Mouse (Mus musculus) kidney, embryonic 16.5 days (tissue): Measurements from ENCODE around the gene Catsper4. TPM values are rescaled to one million over a fixed set of nuclear protein-coding genes. Genes with fewer than 3 reads are reported as not detected.
"Not testable (repeated sequence)": the region's sequence is repeated elsewhere in the genome, so short reads cannot be mapped to it uniquely, and the experiment has no call there.

ENCODE experiments used
- ATAC-seq: fragments of 200-750 bp; cut with Nextera tagmentation; 2 replicates; pipeline ENCODE4 v1.8.0; 2017; ENCODE audit warnings: moderate TSS enrichment; ENCODE audit not compliant: low FRiP score, low TSS enrichment
- H3K27ac ChIP-seq: fragments of 300-500 bp; sonication (generic); 2 replicates; pipeline ENCODE4 v1.5.1; 2014; ENCODE audit warnings: low read length
- H3K27me3 ChIP-seq: fragments of 300-500 bp; sonication (generic); 2 replicates; pipeline ENCODE4 v1.6.1; 2014; ENCODE audit warnings: low read length, control low read depth, mixed read lengths; ENCODE audit not compliant: insufficient read depth
- H3K36me3 ChIP-seq: fragments of 300-500 bp; sonication (generic); 2 replicates; pipeline ENCODE4 v1.6.1; 2014; ENCODE audit warnings: low read length, control low read depth, mixed read lengths; ENCODE audit not compliant: insufficient read depth
- H3K4me1 ChIP-seq: fragments of 300-500 bp; sonication (generic); 2 replicates; pipeline ENCODE4 v1.6.1; 2014; ENCODE audit warnings: low read length, control low read depth, mixed read lengths; ENCODE audit not compliant: insufficient read depth
- H3K4me2 ChIP-seq: fragments of 300-500 bp; sonication (generic); replicated peaks from 2 replicates; pipeline ENCODE4 v1.6.1; 2014; ENCODE audit warnings: low read depth, low read length
- H3K4me3 ChIP-seq: fragments of 300-500 bp; sonication (generic); 2 replicates; pipeline ENCODE4 v1.5.1; 2014; ENCODE audit warnings: mild to moderate bottlenecking, low read length
- H3K9ac ChIP-seq: fragments of 300-500 bp; sonication (generic); replicated peaks from 2 replicates; pipeline ENCODE4 v1.6.1; 2014; ENCODE audit warnings: low read length
- H3K9me3 ChIP-seq: fragments of 300-500 bp; sonication (generic); 2 replicates; pipeline ENCODE4 v1.6.1; 2016; ENCODE audit warnings: low read length, control low read depth
- WGBS: fragments of 180-500 bp; shearing (Covaris S2); extraction: QIAGEN DNeasy Blood & Tissue Kit; methylation state at CpG from one replicate; pipeline ENCODE4 v1.1.7; 2014; 5-methylcytosine and 5-hydroxymethylcytosine counted together
- polyA plus RNA-seq: library from polyadenylated mRNA; unstranded; fragments of >200 nt; fragmentation: Nextera tagmentation; extraction: Ambion mirVana; gene quantifications from 2 replicates; pipeline ENCODE4 v1.2.1, GENCODE M21; 2015

Catsper4 gene
- 0.24 and 0.35 TPM in 2 replicates for polyA plus RNA-seq

GRCm38 (mm10) chr4:134227194-134227593, at the start of gene Catsper4:
Gene Catsper4, minus strand, starts transcription at chr4:134227383.
- H3K9ac ChIP-seq, result no peak within 1 kb of the TSS
- 63% methylated on average over 8 of the region's 8 CpGs for WGBS
- H3K4me2 ChIP-seq, result no peak within 1 kb of the TSS
- ATAC-seq, result no peak
- H3K36me3 ChIP-seq, result no peaks in the 10 kb centered on the region
- peaks cover 18% of the 10 kb centered on the region for H3K4me1 ChIP-seq
- no peaks in the 10 kb centered on the region for H3K27me3 ChIP-seq
- H3K4me3 ChIP-seq, result no peak within 1 kb of the TSS
- no peaks in the 10 kb centered on the region for H3K9me3 ChIP-seq
- H3K27ac ChIP-seq, result no peak within 1 kb of the TSS

DNA sequence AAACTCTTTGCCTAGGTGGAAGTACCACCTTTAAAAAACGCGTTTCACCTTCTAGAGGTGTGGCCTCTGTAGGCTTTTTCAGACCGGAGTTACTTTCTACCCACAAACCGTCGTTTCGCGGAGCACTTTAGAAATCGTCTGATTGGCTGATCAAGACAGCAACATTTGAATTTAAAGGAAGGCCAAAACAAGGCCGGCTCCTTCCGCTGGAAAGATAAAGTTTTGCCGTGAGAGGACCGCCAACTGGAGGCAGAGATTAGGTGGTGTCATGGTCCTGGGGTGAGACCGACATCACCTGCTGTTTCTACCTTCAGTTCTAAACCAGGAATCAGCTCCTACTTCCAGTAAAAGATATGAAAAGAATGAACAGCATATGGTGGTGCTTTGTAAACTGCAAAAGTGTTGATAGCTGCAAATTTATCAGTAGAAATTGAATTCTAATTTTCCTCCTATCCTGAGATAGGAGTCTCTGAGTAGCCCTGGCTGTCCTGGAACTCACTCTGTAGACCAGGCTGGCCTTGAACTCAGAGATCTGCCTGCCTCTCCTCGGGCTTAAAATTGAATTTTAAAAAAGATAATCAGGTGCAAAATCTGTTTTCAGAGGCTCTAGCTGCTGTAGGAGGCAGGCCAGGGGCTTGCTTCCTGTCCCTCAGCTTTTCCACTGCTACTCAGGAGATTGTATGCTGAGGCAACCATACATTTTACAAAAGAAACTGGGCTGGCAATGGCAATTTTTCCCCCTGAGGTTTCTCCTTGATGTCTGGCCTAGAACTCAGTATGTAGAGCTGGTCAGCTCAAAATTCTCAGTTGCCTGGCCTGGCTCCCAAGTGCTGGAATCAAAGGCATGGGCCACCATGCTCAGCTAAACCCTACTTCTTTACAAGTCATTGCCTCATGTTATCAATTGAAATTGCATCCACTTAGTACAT, 46.5 kb upstream of the Catsper4 start:
- Histone ChIP-seq H3K9me3 (no peaks in the 10 kb centered on the region), H3K4me1 (peaks cover 6% of the 10 kb centered on the region), H3K4me2 (peak overlapping the region; percentile 48), H3K27me3 (no peaks in the 10 kb centered on the region), H3K27ac (peak overlapping the region; percentile 61), H3K4me3 (peak overlapping the region; percentile 31), H3K9ac (peak overlapping the region; percentile 51), H3K36me3 (peaks cover 19% of the 10 kb centered on the region)
- ATAC-seq, result no peak
- 6% methylated on average over 14 of the region's 14 CpGs for WGBS

DNA sequence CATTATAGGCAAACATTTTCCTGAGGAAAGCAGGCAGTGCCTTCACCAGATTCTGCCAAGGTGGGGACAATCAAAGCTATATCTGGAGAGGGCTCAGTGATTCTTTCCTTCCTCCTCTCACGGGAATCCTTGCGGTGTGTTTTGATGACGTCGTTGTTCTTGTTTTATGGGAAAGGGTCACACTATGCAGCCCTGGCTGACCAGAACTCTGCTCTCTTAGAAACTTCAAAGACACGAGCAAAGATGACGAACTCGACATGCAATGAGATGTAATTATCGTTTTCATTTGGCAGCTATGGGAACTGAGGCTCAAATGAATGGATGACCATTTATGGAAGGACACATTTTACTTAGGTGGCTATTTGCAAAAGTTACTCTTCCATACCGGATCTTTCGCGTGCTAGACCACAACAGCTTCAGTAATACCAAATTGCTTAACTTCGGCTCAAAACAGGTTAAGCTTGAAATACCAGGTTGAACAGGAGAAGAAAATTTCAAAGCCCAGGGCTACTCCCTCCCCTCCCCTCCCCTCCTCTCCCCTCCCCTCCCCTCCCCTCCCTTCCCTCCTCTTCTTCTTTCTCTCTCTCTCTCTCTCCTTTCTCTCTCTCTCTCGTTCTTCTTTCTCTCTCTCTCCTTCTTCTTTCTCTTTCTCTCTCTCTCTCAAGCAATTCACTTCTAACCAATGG, 45.7 kb upstream of the Catsper4 start:
- WGBS, result 13% methylated on average over 12 of the region's 13 CpGs
- H3K4me2 ChIP-seq, result peak overlapping the region; percentile 48
- H3K27me3 ChIP-seq, result no peaks in the 10 kb centered on the region
- no peaks in the 10 kb centered on the region for H3K9me3 ChIP-seq
- ATAC-seq, result no peak
- peaks cover 13% of the 10 kb centered on the region for H3K36me3 ChIP-seq
- H3K4me3 ChIP-seq, result peak overlapping the region; percentile 31
- H3K4me1 ChIP-seq, result peaks cover 6% of the 10 kb centered on the region
- peak overlapping the region; percentile 61 for H3K27ac ChIP-seq
- H3K9ac ChIP-seq, result peak overlapping the region; percentile 51; the same call in 1 of the 2 replicates

- no peak for ATAC-seq
- 79% methylated on average over 7 of the region's 7 CpGs for WGBS
- H3K27ac ChIP-seq, result no peak overlapping the region
- H3K9me3 ChIP-seq, result no peaks in the 10 kb centered on the region
- peaks cover 5% of the 10 kb centered on the region for H3K36me3 ChIP-seq
- H3K4me3 ChIP-seq, result no peak overlapping the region
- peaks cover 6% of the 10 kb centered on the region for H3K4me1 ChIP-seq
- H3K4me2 ChIP-seq, result no peak overlapping the region
- no peak overlapping the region for H3K9ac ChIP-seq
- H3K27me3 ChIP-seq, result no peaks in the 10 kb centered on the region
Observed at GRCm38 (mm10) chr4:134271979-134272378, 44.8 kb upstream of the Catsper4 start.

DNA sequence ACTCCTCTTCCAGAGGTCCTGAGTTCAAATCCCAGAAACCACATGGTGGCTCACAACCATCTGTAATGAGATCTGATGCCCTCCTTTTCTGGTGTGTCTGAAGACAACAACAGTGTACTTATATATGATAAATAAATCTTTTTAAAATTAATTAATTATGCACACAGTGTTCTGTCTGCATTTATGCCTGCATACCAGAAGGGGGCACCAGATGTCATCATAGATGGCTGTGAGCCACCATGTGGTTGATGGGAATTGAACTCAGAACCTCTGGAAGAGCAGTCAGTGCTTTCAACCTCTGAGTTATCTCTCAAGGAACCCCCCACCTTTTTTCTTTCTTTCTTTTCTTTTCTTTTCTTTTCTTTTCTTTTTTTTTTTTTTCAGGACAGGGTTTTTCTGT, 42.4 kb upstream of the Catsper4 start:
- H3K27me3 ChIP-seq, H3K9me3 ChIP-seq, H3K36me3 ChIP-seq, ATAC-seq, H3K27ac ChIP-seq, H3K9ac ChIP-seq, H3K4me1 ChIP-seq, H3K4me3 ChIP-seq, H3K4me2 ChIP-seq: not testable (repeated sequence)

DNA sequence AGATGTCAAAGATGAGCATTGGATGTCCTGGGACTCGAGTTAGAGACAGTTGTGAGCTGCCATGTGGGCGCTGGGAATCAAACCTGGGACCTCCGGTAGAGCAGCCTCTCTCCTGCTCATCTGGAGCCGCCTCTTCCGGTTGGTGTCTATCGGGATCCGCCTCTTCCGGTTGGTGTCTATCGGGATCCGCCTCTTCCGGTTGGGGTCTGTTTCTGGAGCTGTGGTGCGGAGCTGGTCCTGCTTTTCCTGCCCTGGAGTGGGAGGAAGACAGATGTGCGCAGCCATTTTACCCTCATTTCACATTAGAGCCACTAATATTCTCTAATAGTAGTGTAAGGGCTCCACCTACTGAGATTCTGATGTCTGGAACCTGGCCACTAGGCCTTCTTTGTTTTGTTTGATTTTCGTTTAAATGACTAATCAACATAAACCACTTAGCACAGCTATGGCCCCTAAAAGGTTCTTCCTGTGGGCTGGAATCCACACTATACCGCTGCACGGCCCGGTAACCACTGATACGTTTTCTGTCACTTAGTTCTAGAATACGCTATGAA, 41.0 kb upstream of the Catsper4 start:
- H3K9ac ChIP-seq, result no peak overlapping the region
- no peak overlapping the region for H3K27ac ChIP-seq
- no peaks in the 10 kb centered on the region; the same call in 1 of the 2 replicates for H3K9me3 ChIP-seq
- no peaks in the 10 kb centered on the region for H3K27me3 ChIP-seq
- no peaks in the 10 kb centered on the region for H3K36me3 ChIP-seq
- no peak overlapping the region for H3K4me2 ChIP-seq
- peaks cover 6% of the 10 kb centered on the region for H3K4me1 ChIP-seq
- H3K4me3 ChIP-seq, result no peak overlapping the region
- WGBS, result 77% methylated on average over 19 of the region's 19 CpGs
- ATAC-seq, result no peak

DNA sequence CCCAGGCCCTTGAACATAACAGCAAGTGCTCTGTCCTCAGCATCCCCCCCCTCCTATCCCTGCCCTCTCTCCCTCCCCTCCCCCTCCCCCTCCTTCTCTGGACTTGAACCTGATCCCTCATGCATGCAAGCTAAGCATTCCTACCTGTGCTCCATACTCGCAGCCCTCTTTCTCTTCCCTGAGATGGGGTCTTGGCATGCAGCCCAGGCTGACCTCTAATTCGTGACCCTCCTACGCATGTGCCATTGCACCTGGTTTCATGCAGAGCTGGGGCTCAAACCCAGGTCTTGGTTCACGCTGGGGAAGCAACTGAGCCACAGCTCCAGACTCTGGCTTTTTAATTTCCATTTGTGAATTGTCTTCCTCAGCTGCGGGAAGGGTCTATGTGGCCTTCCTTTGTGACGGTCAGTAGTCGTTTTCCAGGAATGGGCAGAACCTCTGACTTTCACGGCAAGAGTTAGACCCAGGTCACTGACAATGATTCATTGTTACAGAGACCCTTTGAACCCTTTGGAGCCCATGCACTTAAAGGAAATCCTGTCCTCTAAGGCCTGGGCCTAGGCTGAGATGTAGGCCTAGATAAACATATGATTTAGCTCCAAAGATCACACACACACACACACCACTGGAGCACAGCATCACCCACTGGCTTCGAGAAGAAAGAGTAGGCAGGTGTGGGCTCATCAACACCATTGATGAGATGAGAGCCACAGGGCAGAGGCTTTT, 38.8 kb upstream of the Catsper4 start:
- no peak overlapping the region for H3K4me2 ChIP-seq
- H3K27me3 ChIP-seq, result no peaks in the 10 kb centered on the region
- H3K36me3 ChIP-seq, result no peaks in the 10 kb centered on the region
- H3K4me1 ChIP-seq, result no peaks in the 10 kb centered on the region
- 29% methylated on average over 9 of the region's 9 CpGs for WGBS
- no peak overlapping the region for H3K4me3 ChIP-seq
- no peaks in the 10 kb centered on the region; the same call in 1 of the 2 replicates for H3K9me3 ChIP-seq
- H3K27ac ChIP-seq, result 0 out of 2 replicates have a peak overlapping the region, but pooled peaks have one; percentile 15
- H3K9ac ChIP-seq, result no peak overlapping the region
- no peak for ATAC-seq

DNA sequence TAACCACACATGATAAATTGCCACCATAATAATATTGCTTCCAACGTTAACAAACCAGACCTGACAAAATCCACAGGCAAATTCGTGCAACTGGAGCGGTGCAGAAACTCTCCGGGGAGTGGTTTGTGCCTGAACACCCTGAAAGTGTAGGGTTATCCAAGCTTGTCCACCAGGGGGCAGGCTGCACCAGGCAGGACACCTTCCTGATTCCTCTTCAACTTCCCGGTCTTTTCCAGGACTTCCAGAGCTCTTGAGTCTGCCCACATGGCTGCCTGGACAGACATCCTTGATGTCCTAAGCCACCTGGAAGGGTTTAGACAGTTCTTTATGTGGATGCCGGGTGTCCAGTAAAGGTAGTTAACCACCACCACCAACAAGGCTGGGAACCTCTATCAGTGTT, 36.0 kb upstream of the Catsper4 start:
- ATAC-seq, result no peak
- WGBS, result 33% methylated on average over 6 of the region's 6 CpGs

GRCm38 (mm10) chr4:134258354-134258753, 31.2 kb upstream of the Catsper4 start:
- Histone ChIP-seq H3K4me1 (peaks cover 27% of the 10 kb centered on the region), H3K27me3 (peaks cover 6% of the 10 kb centered on the region), H3K9me3 (no peaks in the 10 kb centered on the region), H3K4me2 (no peak overlapping the region), H3K4me3 (no peak overlapping the region), H3K27ac (no peak overlapping the region; the same call in 1 of the 2 replicates), H3K36me3 (no peaks in the 10 kb centered on the region), H3K9ac (no peak overlapping the region)
- ATAC-seq, result no peak
- 47% methylated on average over 11 of the region's 11 CpGs for WGBS

More for the DNA sequence above, 36.0 kb upstream of the Catsper4 start:
- H3K4me1 ChIP-seq, result no peaks in the 10 kb centered on the region
- H3K9ac ChIP-seq, result no peak overlapping the region
- no peaks in the 10 kb centered on the region for H3K36me3 ChIP-seq
- no peak overlapping the region for H3K27ac ChIP-seq
- H3K27me3 ChIP-seq, result no peaks in the 10 kb centered on the region
- no peaks in the 10 kb centered on the region; the same call in 1 of the 2 replicates for H3K9me3 ChIP-seq
- no peak overlapping the region for H3K4me2 ChIP-seq
- no peak overlapping the region for H3K4me3 ChIP-seq
